Mouse (Mus musculus): ENCODE data around the gene Crybb1. TPM values are rescaled to one million over a fixed set of nuclear protein-coding genes. Genes with fewer than 3 reads are reported as not detected.
A peak's percentile ranks its signal among the peaks of the same experiment; 100 is the strongest.

The Crybb1 gene
- polyA plus RNA-seq, 1 experiment from 2014 or later: 4.8 TPM

- WGBS: 68% methylated on average over 4 of the region's 4 CpGs
- peak overlapping the region; percentile 83; the same call in 1 of the 2 replicates for H3K27ac ChIP-seq
- no peak overlapping the region for H3K9ac ChIP-seq
- peaks cover 29% of the 10 kb centered on the region for H3K36me3 ChIP-seq (replicated peaks)
- H3K4me2 ChIP-seq: no peak overlapping the region
- H3K9me3 ChIP-seq: no peaks in the 10 kb centered on the region
- peaks cover 94% of the 10 kb centered on the region for H3K4me1 ChIP-seq
- no peak for ATAC-seq (replicated peaks)
- no peak overlapping the region for H3K4me3 ChIP-seq
- H3K27me3 ChIP-seq (replicated peaks): no peaks in the 10 kb centered on the region
These were observed 36.9 kb upstream of the Crybb1 start for GRCm38 (mm10) chr5:112218679-112219078.

- Histone ChIP-seq H3K36me3 (replicated peaks) (peaks cover 29% of the 10 kb centered on the region), H3K27me3 (replicated peaks) (no peaks in the 10 kb centered on the region), H3K4me2 (no peak overlapping the region), H3K4me3 (no peak overlapping the region), H3K4me1 (peaks cover 94% of the 10 kb centered on the region), H3K9ac (no peak overlapping the region), H3K9me3 (no peaks in the 10 kb centered on the region), H3K27ac (peak overlapping the region; percentile 53)
- 8% methylated on average over 1 of the region's 1 CpGs for WGBS
- ATAC-seq (replicated peaks): no peak
These were observed 36.2 kb upstream of the Crybb1 start for GRCm38 (mm10) chr5:112219398-112219797.

GRCm38 (mm10) chr5:112220203-112220602 lies 35.4 kb upstream of the Crybb1 start:
- Histone ChIP-seq H3K36me3 (replicated peaks) (peaks cover 29% of the 10 kb centered on the region), H3K9ac (no peak overlapping the region), H3K4me3 (no peak overlapping the region), H3K27me3 (replicated peaks) (no peaks in the 10 kb centered on the region), H3K27ac (peak overlapping the region; percentile 53; the same call in 1 of the 2 replicates), H3K4me2 (no peak overlapping the region), H3K4me1 (peaks cover 94% of the 10 kb centered on the region), H3K9me3 (no peaks in the 10 kb centered on the region)
- no peak for ATAC-seq (replicated peaks)
- 87% methylated on average over 8 of the region's 8 CpGs for whole genome bisulfite sequencing

GRCm38 (mm10) chr5:112225591-112225990 lies 30.0 kb upstream of the Crybb1 start:
- WGBS: 16% methylated on average over 6 of the region's 6 CpGs
- H3K4me1 ChIP-seq: peaks cover 58% of the 10 kb centered on the region
- ATAC-seq (replicated peaks): no peak

GRCm38 (mm10) chr5:112227354-112227753 lies 28.3 kb upstream of the Crybb1 start:
- Histone ChIP-seq H3K4me1 (peaks cover 47% of the 10 kb centered on the region), H3K27me3 (replicated peaks) (no peaks in the 10 kb centered on the region)

More at GRCm38 (mm10) chr5:112225591-112225990, 30.0 kb upstream of the Crybb1 start:
- no peaks in the 10 kb centered on the region for H3K27me3 ChIP-seq (replicated peaks)
- H3K9ac ChIP-seq: peak overlapping the region; percentile 94
- H3K4me3 ChIP-seq: peak overlapping the region; percentile 76
- H3K4me2 ChIP-seq: peak overlapping the region; percentile 82
- no peaks in the 10 kb centered on the region for H3K9me3 ChIP-seq
- H3K36me3 ChIP-seq (replicated peaks): peaks cover 17% of the 10 kb centered on the region
- H3K27ac ChIP-seq: peak overlapping the region; percentile 26

GRCm38 (mm10) chr5:112227898-112228239 lies 27.7 kb upstream of the Crybb1 start:
- peaks cover 41% of the 10 kb centered on the region for H3K4me1 ChIP-seq
- no peaks in the 10 kb centered on the region for H3K9me3 ChIP-seq
- ATAC-seq (replicated peaks): no peak; the same call in 1 of the 2 replicates
- peaks cover 7% of the 10 kb centered on the region for H3K36me3 ChIP-seq (replicated peaks)
- peak overlapping the region; percentile 94 for H3K9ac ChIP-seq
- peak overlapping the region; percentile 76 for H3K4me3 ChIP-seq
- H3K27ac ChIP-seq: peak overlapping the region; percentile 97
- peak overlapping the region; percentile 82 for H3K4me2 ChIP-seq
- under 1% methylated on average over 13 of the region's 13 CpGs for WGBS
- no peaks in the 10 kb centered on the region for H3K27me3 ChIP-seq (replicated peaks)

More at GRCm38 (mm10) chr5:112227354-112227753, 28.3 kb upstream of the Crybb1 start:
- peak overlapping the region; percentile 82 for H3K4me2 ChIP-seq
- peaks cover 9% of the 10 kb centered on the region for H3K36me3 ChIP-seq (replicated peaks)
- under 1% methylated on average over 30 of the region's 30 CpGs for whole genome bisulfite sequencing
- peak overlapping the region; percentile 76 for H3K4me3 ChIP-seq
- ATAC-seq (replicated peaks): peak; percentile 6; the same call in 1 of the 2 replicates
- peak overlapping the region; percentile 94 for H3K9ac ChIP-seq
- H3K27ac ChIP-seq: peak overlapping the region; percentile 97
- H3K9me3 ChIP-seq: no peaks in the 10 kb centered on the region

GRCm38 (mm10) chr5:112228240-112229076 lies 27.2 kb upstream of the Crybb1 start:
- H3K4me1 ChIP-seq: peaks cover 36% of the 10 kb centered on the region

GRCm38 (mm10) chr5:112235806-112236205 lies 19.8 kb upstream of the Crybb1 start:
- Histone ChIP-seq H3K27ac (no peak overlapping the region), H3K4me3 (no peak overlapping the region), H3K9me3 (no peaks in the 10 kb centered on the region), H3K4me2 (no peak overlapping the region), H3K27me3 (replicated peaks) (no peaks in the 10 kb centered on the region), H3K9ac (no peak overlapping the region), H3K4me1 (peaks cover 30% of the 10 kb centered on the region), H3K36me3 (replicated peaks) (no peaks in the 10 kb centered on the region)
- WGBS: 62% methylated on average over 5 of the region's 5 CpGs
- ATAC-seq (replicated peaks): no peak

More at GRCm38 (mm10) chr5:112228240-112229076, 27.2 kb upstream of the Crybb1 start:
- peak overlapping the region; percentile 97 for H3K27ac ChIP-seq
- H3K36me3 ChIP-seq (replicated peaks): peaks cover 1% of the 10 kb centered on the region
- H3K9ac ChIP-seq: peak overlapping the region; percentile 94
- H3K4me3 ChIP-seq: peak overlapping the region; percentile 76
- peak; percentile 88 for ATAC-seq (replicated peaks)
- H3K9me3 ChIP-seq: no peaks in the 10 kb centered on the region
- H3K27me3 ChIP-seq (replicated peaks): no peaks in the 10 kb centered on the region
- under 1% methylated on average over 57 of the region's 57 CpGs for WGBS
- H3K4me2 ChIP-seq: peak overlapping the region; percentile 82

- Histone ChIP-seq H3K27ac (peak overlapping the region; percentile 86), H3K4me3 (no peak overlapping the region), H3K27me3 (replicated peaks) (no peaks in the 10 kb centered on the region), H3K4me1 (peaks cover 30% of the 10 kb centered on the region), H3K9ac (peak overlapping the region; percentile 40; the same call in 1 of the 2 replicates), H3K36me3 (replicated peaks) (no peaks in the 10 kb centered on the region), H3K4me2 (no peak overlapping the region; the same call in 1 of the 2 replicates), H3K9me3 (no peaks in the 10 kb centered on the region)
- ATAC-seq (replicated peaks): no peak
- 71% methylated on average over 2 of the region's 2 CpGs for WGBS
These were observed 19.0 kb upstream of the Crybb1 start for GRCm38 (mm10) chr5:112236631-112237030.

GRCm38 (mm10) chr5:112237439-112237838 lies 18.2 kb upstream of the Crybb1 start:
- Histone ChIP-seq H3K9me3 (no peaks in the 10 kb centered on the region), H3K36me3 (replicated peaks) (no peaks in the 10 kb centered on the region), H3K9ac (peak overlapping the region; percentile 40), H3K4me3 (peak overlapping the region; percentile 21), H3K4me2 (peak overlapping the region; percentile 39), H3K27me3 (replicated peaks) (no peaks in the 10 kb centered on the region), H3K27ac (peak overlapping the region; percentile 86), H3K4me1 (peaks cover 30% of the 10 kb centered on the region)
- WGBS: under 1% methylated on average over 15 of the region's 16 CpGs
- ATAC-seq (replicated peaks): peak; percentile 79

GRCm38 (mm10) chr5:112237866-112238570 lies 17.6 kb upstream of the Crybb1 start:
- peak overlapping the region; percentile 39 for H3K4me2 ChIP-seq
- no peak overlapping the region for H3K4me3 ChIP-seq
- H3K9me3 ChIP-seq: no peaks in the 10 kb centered on the region
- peaks cover 30% of the 10 kb centered on the region for H3K4me1 ChIP-seq
- H3K27ac ChIP-seq: peak overlapping the region; percentile 86
- ATAC-seq (replicated peaks): peak; percentile 19
- peak overlapping the region; percentile 40; the same call in 1 of the 2 replicates for H3K9ac ChIP-seq
- no peaks in the 10 kb centered on the region for H3K27me3 ChIP-seq (replicated peaks)
- 39% methylated on average over 9 of the region's 9 CpGs for WGBS
- no peaks in the 10 kb centered on the region for H3K36me3 ChIP-seq (replicated peaks)

GRCm38 (mm10) chr5:112238781-112239482 lies 16.7 kb upstream of the Crybb1 start:
- Histone ChIP-seq H3K4me3 (no peak overlapping the region), H3K27ac (peak overlapping the region; percentile 86), H3K4me1 (peaks cover 30% of the 10 kb centered on the region), H3K4me2 (no peak overlapping the region), H3K36me3 (replicated peaks) (no peaks in the 10 kb centered on the region), H3K27me3 (replicated peaks) (no peaks in the 10 kb centered on the region), H3K9me3 (no peaks in the 10 kb centered on the region), H3K9ac (no peak overlapping the region)
- ATAC-seq (replicated peaks): no peak
- WGBS: 39% methylated on average over 3 of the region's 3 CpGs

Data from midbrain, embryonic 15.5 days (tissue).